Mouse (Mus musculus): Measurements from ENCODE around the gene Sptbn4. TPM values are rescaled to one million over a fixed set of nuclear protein-coding genes. Genes with fewer than 3 reads are reported as not detected.

Sptbn4 gene
- polyA plus RNA-seq, 1 experiment from 2014 or later: 2.5 TPM

GRCm38 (mm10) chr7:27329326-27329947, 118.0 kb downstream of the Sptbn4 start:
- H3K4me3 ChIP-seq (replicated peaks; ENCODE audit: low read length): peak overlapping the region; percentile 22
- peak; percentile 59 for ATAC-seq
- no peaks in the 10 kb centered on the region for H3K9me3 ChIP-seq (ENCODE audit: control insufficient read depth, low read length)
- peak overlapping the region; percentile 45 for H3K4me2 ChIP-seq (ENCODE audit: low read length)
- H3K36me3 ChIP-seq (ENCODE audit: control insufficient read depth, insufficient read depth): no peaks in the 10 kb centered on the region
- H3K9ac ChIP-seq (replicated peaks; ENCODE audit: low read depth, low read length): peak overlapping the region; percentile 39
- peaks cover 48% of the 10 kb centered on the region for H3K4me1 ChIP-seq (replicated peaks; ENCODE audit: control insufficient read depth, insufficient read depth, low read length)
- no peak overlapping the region for H3K27ac ChIP-seq (ENCODE audit: low read length)
- H3K27me3 ChIP-seq (replicated peaks; ENCODE audit: control insufficient read depth, insufficient read depth, low read length): peaks cover 70% of the 10 kb centered on the region
- 5% methylated on average over 45 of the region's 45 CpGs for WGBS

GRCm38 (mm10) chr7:27328648-27329047, 118.8 kb downstream of the Sptbn4 start:
- no peaks in the 10 kb centered on the region for H3K36me3 ChIP-seq (ENCODE audit: control insufficient read depth, insufficient read depth)
- H3K4me2 ChIP-seq (ENCODE audit: low read length): no peak overlapping the region
- no peak for ATAC-seq
- no peaks in the 10 kb centered on the region for H3K9me3 ChIP-seq (ENCODE audit: control insufficient read depth, low read length)
- H3K27ac ChIP-seq (ENCODE audit: low read length): no peak overlapping the region
- peaks cover 65% of the 10 kb centered on the region for H3K27me3 ChIP-seq (replicated peaks; ENCODE audit: control insufficient read depth, insufficient read depth, low read length)
- WGBS: 43% methylated on average over 16 of the region's 16 CpGs
- no peak overlapping the region for H3K9ac ChIP-seq (replicated peaks; ENCODE audit: low read depth, low read length)
- no peak overlapping the region for H3K4me3 ChIP-seq (replicated peaks; ENCODE audit: low read length)
- peaks cover 41% of the 10 kb centered on the region for H3K4me1 ChIP-seq (replicated peaks; ENCODE audit: control insufficient read depth, insufficient read depth, low read length)

GRCm38 (mm10) chr7:27328161-27328560, 119.3 kb downstream of the Sptbn4 start:
- H3K4me3 ChIP-seq (replicated peaks; ENCODE audit: low read length): no peak overlapping the region
- no peak overlapping the region for H3K4me2 ChIP-seq (ENCODE audit: low read length)
- WGBS: 89% methylated on average over 11 of the region's 11 CpGs
- H3K4me1 ChIP-seq (replicated peaks; ENCODE audit: control insufficient read depth, insufficient read depth, low read length): peaks cover 36% of the 10 kb centered on the region
- no peaks in the 10 kb centered on the region for H3K9me3 ChIP-seq (ENCODE audit: control insufficient read depth, low read length)
- H3K27me3 ChIP-seq (replicated peaks; ENCODE audit: control insufficient read depth, insufficient read depth, low read length): peaks cover 64% of the 10 kb centered on the region
- no peak for ATAC-seq
- H3K36me3 ChIP-seq (ENCODE audit: control insufficient read depth, insufficient read depth): no peaks in the 10 kb centered on the region
- no peak overlapping the region for H3K9ac ChIP-seq (replicated peaks; ENCODE audit: low read depth, low read length)
- no peak overlapping the region for H3K27ac ChIP-seq (ENCODE audit: low read length)

GRCm38 (mm10) chr7:27327500-27327899, 120.0 kb downstream of the Sptbn4 start:
- Histone ChIP-seq H3K36me3 (ENCODE audit: control insufficient read depth, insufficient read depth) (no peaks in the 10 kb centered on the region), H3K27me3 (replicated peaks; ENCODE audit: control insufficient read depth, insufficient read depth, low read length) (peaks cover 58% of the 10 kb centered on the region), H3K4me2 (ENCODE audit: low read length) (no peak overlapping the region), H3K9ac (replicated peaks; ENCODE audit: low read depth, low read length) (no peak overlapping the region), H3K4me1 (replicated peaks; ENCODE audit: control insufficient read depth, insufficient read depth, low read length) (peaks cover 29% of the 10 kb centered on the region), H3K9me3 (ENCODE audit: control insufficient read depth, low read length) (no peaks in the 10 kb centered on the region), H3K4me3 (replicated peaks; ENCODE audit: low read length) (no peak overlapping the region), H3K27ac (ENCODE audit: low read length) (no peak overlapping the region)
- WGBS: 89% methylated on average over 8 of the region's 8 CpGs
- ATAC-seq: no peak

- no peak for ATAC-seq
- Histone ChIP-seq H3K27ac (ENCODE audit: low read length) (no peak overlapping the region), H3K4me1 (replicated peaks; ENCODE audit: control insufficient read depth, insufficient read depth, low read length) (peaks cover 22% of the 10 kb centered on the region), H3K36me3 (ENCODE audit: control insufficient read depth, insufficient read depth) (no peaks in the 10 kb centered on the region), H3K4me2 (ENCODE audit: low read length) (peak overlapping the region; percentile 41; the same call in 1 of the 2 replicates), H3K9me3 (ENCODE audit: control insufficient read depth, low read length) (no peaks in the 10 kb centered on the region), H3K9ac (replicated peaks; ENCODE audit: low read depth, low read length) (no peak overlapping the region), H3K4me3 (replicated peaks; ENCODE audit: low read length) (no peak overlapping the region), H3K27me3 (replicated peaks; ENCODE audit: control insufficient read depth, insufficient read depth, low read length) (peaks cover 51% of the 10 kb centered on the region)
- 43% methylated on average over 34 of the region's 34 CpGs for WGBS
These were observed 121.2 kb downstream of the Sptbn4 start for GRCm38 (mm10) chr7:27326101-27326880.

GRCm38 (mm10) chr7:27325697-27326096, 121.8 kb downstream of the Sptbn4 start:
- peak overlapping the region; percentile 22 for H3K4me3 ChIP-seq (replicated peaks; ENCODE audit: low read length)
- ATAC-seq: no peak
- H3K4me2 ChIP-seq (ENCODE audit: low read length): peak overlapping the region; percentile 41
- H3K9me3 ChIP-seq (ENCODE audit: control insufficient read depth, low read length): no peaks in the 10 kb centered on the region
- no peak overlapping the region; the same call in 1 of the 2 replicates for H3K9ac ChIP-seq (replicated peaks; ENCODE audit: low read depth, low read length)
- peaks cover 46% of the 10 kb centered on the region for H3K27me3 ChIP-seq (replicated peaks; ENCODE audit: control insufficient read depth, insufficient read depth, low read length)
- no peaks in the 10 kb centered on the region for H3K36me3 ChIP-seq (ENCODE audit: control insufficient read depth, insufficient read depth)
- peaks cover 19% of the 10 kb centered on the region for H3K4me1 ChIP-seq (replicated peaks; ENCODE audit: control insufficient read depth, insufficient read depth, low read length)
- H3K27ac ChIP-seq (ENCODE audit: low read length): no peak overlapping the region
- 3% methylated on average over 24 of the region's 24 CpGs for WGBS

- H3K9me3 ChIP-seq (ENCODE audit: control insufficient read depth, low read length): no peaks in the 10 kb centered on the region
- peaks cover 14% of the 10 kb centered on the region for H3K4me1 ChIP-seq (replicated peaks; ENCODE audit: control insufficient read depth, insufficient read depth, low read length)
- 60% methylated on average over 19 of the region's 20 CpGs for WGBS
- H3K36me3 ChIP-seq (ENCODE audit: control insufficient read depth, insufficient read depth): no peaks in the 10 kb centered on the region
- no peak overlapping the region for H3K27ac ChIP-seq (ENCODE audit: low read length)
- H3K27me3 ChIP-seq (replicated peaks; ENCODE audit: control insufficient read depth, insufficient read depth, low read length): peaks cover 38% of the 10 kb centered on the region
- H3K9ac ChIP-seq (replicated peaks; ENCODE audit: low read depth, low read length): no peak overlapping the region
- ATAC-seq: no peak
- H3K4me3 ChIP-seq (replicated peaks; ENCODE audit: low read length): no peak overlapping the region
- H3K4me2 ChIP-seq (ENCODE audit: low read length): no peak overlapping the region
These were observed 122.6 kb downstream of the Sptbn4 start for GRCm38 (mm10) chr7:27324928-27325327.

GRCm38 (mm10) chr7:27324161-27324560, 123.3 kb downstream of the Sptbn4 start:
- Histone ChIP-seq H3K4me1 (replicated peaks; ENCODE audit: control insufficient read depth, insufficient read depth, low read length) (peaks cover 9% of the 10 kb centered on the region), H3K9ac (replicated peaks; ENCODE audit: low read depth, low read length) (no peak overlapping the region), H3K27me3 (replicated peaks; ENCODE audit: control insufficient read depth, insufficient read depth, low read length) (peaks cover 32% of the 10 kb centered on the region), H3K4me2 (ENCODE audit: low read length) (no peak overlapping the region), H3K4me3 (replicated peaks; ENCODE audit: low read length) (no peak overlapping the region), H3K27ac (ENCODE audit: low read length) (no peak overlapping the region), H3K36me3 (ENCODE audit: control insufficient read depth, insufficient read depth) (no peaks in the 10 kb centered on the region), H3K9me3 (ENCODE audit: control insufficient read depth, low read length) (no peaks in the 10 kb centered on the region)
- 0 out of 2 replicates have a peak, but pooled peaks have one; percentile 5 for ATAC-seq
- WGBS: 98% methylated on average over 6 of the region's 11 CpGs

- Histone ChIP-seq H3K27me3 (replicated peaks; ENCODE audit: control insufficient read depth, insufficient read depth, low read length) (peaks cover 22% of the 10 kb centered on the region), H3K4me2 (ENCODE audit: low read length) (no peak overlapping the region), H3K27ac (ENCODE audit: low read length) (no peak overlapping the region), H3K9ac (replicated peaks; ENCODE audit: low read depth, low read length) (no peak overlapping the region), H3K9me3 (ENCODE audit: control insufficient read depth, low read length) (no peaks in the 10 kb centered on the region), H3K4me1 (replicated peaks; ENCODE audit: control insufficient read depth, insufficient read depth, low read length) (peaks cover 8% of the 10 kb centered on the region), H3K4me3 (replicated peaks; ENCODE audit: low read length) (no peak overlapping the region), H3K36me3 (ENCODE audit: control insufficient read depth, insufficient read depth) (no peaks in the 10 kb centered on the region)
- WGBS: 84% methylated on average over 5 of the region's 5 CpGs
- ATAC-seq: no peak
These were observed 124.5 kb downstream of the Sptbn4 start for GRCm38 (mm10) chr7:27323001-27323400.

Measured in forebrain, embryonic 16.5 days (tissue).